Mouse (Mus musculus): ENCODE data around the gene Gm21783. TPM values are rescaled to one million over a fixed set of nuclear protein-coding genes. Genes with fewer than 3 reads are reported as not detected.

Gm21783 gene
- not detected for polyA plus RNA-seq (2015; fragmentation: Illumina TruSeq; extraction: RNeasy Lipid Tissue Mini Kit (QIAGEN cat#74804); ENCODE audit: low read depth, low replicate concordance)

GRCm38 (mm10) chrY:44981163-44981562 lies at the start of gene Gm21783:
TSS of gene Gm21783 (minus strand) at chrY:44981263.

